Mouse (Mus musculus) myocyte (in vitro differentiated cells): ENCODE data around the gene Fcer1g. TPM values are rescaled to one million over a fixed set of nuclear protein-coding genes. Genes with fewer than 3 reads are reported as not detected.

Experiments used
- H3K27me3 ChIP-seq: one replicate; pipeline ENCODE4 v1.6.1; 2011; ENCODE audit not compliant: control insufficient read depth, insufficient read depth, insufficient read length
- H3K36me3 ChIP-seq: one replicate; pipeline ENCODE4 v1.6.1; 2011; ENCODE audit not compliant: control insufficient read depth, insufficient read depth
- H3K4me2 ChIP-seq: one replicate; pipeline ENCODE4 v1.6.1; 2011; ENCODE audit warnings: low read depth, control low read depth
- H3K4me3 ChIP-seq: one replicate; pipeline ENCODE4 v1.5.1; 2011; ENCODE audit warnings: mild to moderate bottlenecking, control low read depth, moderate library complexity
- H3K79me2 ChIP-seq: one replicate; pipeline ENCODE4 v1.6.1; 2011; ENCODE audit not compliant: control insufficient read depth, insufficient read depth
- H3ac ChIP-seq: one replicate; pipeline ENCODE4 v1.6.1; 2011; ENCODE audit not compliant: control insufficient read depth, insufficient read length
- CEBPB ChIP-seq: IDR thresholded peaks from 2 replicates; pipeline ENCODE4 v1.6.1; 2011; ENCODE audit warnings: mild to moderate bottlenecking, moderate library complexity; ENCODE audit not compliant: poor library complexity, insufficient read depth, severe bottlenecking
- E2F4 ChIP-seq: IDR thresholded peaks from one replicate; pipeline ENCODE4 v1.6.1; 2011; ENCODE audit warnings: mild to moderate bottlenecking, control low read depth, moderate library complexity; ENCODE audit not compliant: insufficient read depth
- MAX ChIP-seq: IDR thresholded peaks from one replicate; pipeline ENCODE4 v1.6.1; 2011; ENCODE audit warnings: low read depth, mild to moderate bottlenecking, control low read depth
- MYOD1 ChIP-seq, 3 experiments: IDR thresholded peaks; one replicate each; pipeline ENCODE4 v1.6.1; 2011; ENCODE audit warnings: control low read depth in 2 of 3, low read depth in 2 of 3, mild to moderate bottlenecking in 2 of 3, moderate library complexity in 1 of 3; ENCODE audit not compliant: insufficient read length in 2 of 3, control insufficient read depth in 1 of 3
- MYOG ChIP-seq, 3 experiments: IDR thresholded peaks; one replicate each; pipeline ENCODE4 v1.6.1; 2011; ENCODE audit warnings: control low read depth in 2 of 3, low read depth in 2 of 3, mild to moderate bottlenecking in 2 of 3; ENCODE audit not compliant: insufficient read length in 2 of 3, control insufficient read depth in 1 of 3, insufficient read depth in 1 of 3
- POLR2A ChIP-seq: IDR thresholded peaks from one replicate; pipeline ENCODE4 v1.6.1; 2011; ENCODE audit warnings: low read depth, mild to moderate bottlenecking, control low read depth, moderate library complexity; ENCODE audit not compliant: insufficient read length
- POLR2AphosphoS2 ChIP-seq: IDR thresholded peaks from one replicate; pipeline ENCODE4 v1.6.1; 2011; ENCODE audit warnings: low read depth, control low read depth; ENCODE audit not compliant: insufficient read length
- REST ChIP-seq: IDR thresholded peaks from one replicate; pipeline ENCODE4 v1.6.1; 2011; ENCODE audit warnings: mild to moderate bottlenecking, control low read depth, moderate library complexity; ENCODE audit not compliant: insufficient read depth, insufficient read length
- SRF ChIP-seq: IDR thresholded peaks from one replicate; pipeline ENCODE4 v1.6.1; 2011; ENCODE audit warnings: low read depth; ENCODE audit not compliant: control insufficient read depth, insufficient read length
- TCF12 ChIP-seq: IDR thresholded peaks from one replicate; pipeline ENCODE4 v1.6.1; 2011; ENCODE audit warnings: mild to moderate bottlenecking, control low read depth; ENCODE audit not compliant: poor library complexity, insufficient read depth, severe bottlenecking
- TCF3 ChIP-seq: IDR thresholded peaks from one replicate; pipeline ENCODE4 v1.6.1; 2011; ENCODE audit warnings: low read depth, control low read depth; ENCODE audit not compliant: insufficient read length
- USF1 ChIP-seq: IDR thresholded peaks from one replicate; pipeline ENCODE4 v1.6.1; 2011; ENCODE audit warnings: low read depth, mild to moderate bottlenecking, control low read depth, moderate library complexity
- polyA plus RNA-seq: library from polyadenylated mRNA; unstranded; fragments of >200 nt; fragmentation: generic; extraction: Trizol; gene quantifications from one replicate; pipeline ENCODE4 v1.2.1, GENCODE M21; 2012; ENCODE audit warnings: missing spikeins

Fcer1g gene
- polyA plus RNA-seq, 1 experiment, result not detected

- H3K4me2 ChIP-seq, result no peak overlapping the region
- peaks cover 3% of the 10 kb centered on the region for H3K79me2 ChIP-seq
Measured at GRCm38 (mm10) chr1:171238463-171238862, 4.3 kb upstream of the Fcer1g start.

GRCm38 (mm10) chr1:171237438-171237837, 3.3 kb upstream of the Fcer1g start:
- H3K4me3 ChIP-seq, result no peak overlapping the region
- H3K4me2 ChIP-seq, result no peak overlapping the region
- H3K36me3 ChIP-seq, result peaks cover 42% of the 10 kb centered on the region
- no peaks in the 10 kb centered on the region for H3K79me2 ChIP-seq
- TF ChIP-seq POLR2AphosphoS2 (no peak), TCF3 (no peak), TCF12 (no peak), MAX (no peak), REST (no peak), USF1 (no peak), SRF (no peak), MYOD1 (IDR thresholded peaks at IDR 0.05; ENCODE audit: control insufficient read depth in 1 of 3, insufficient read length in 2 of 3, low read depth in 2 of 3) (no peak), E2F4 (no peak), POLR2A (no peak), CEBPB (no peak), MYOG (IDR thresholded peaks at IDR 0.05; ENCODE audit: control insufficient read depth in 1 of 3, insufficient read depth in 1 of 3, insufficient read length in 2 of 3, low read depth in 2 of 3) (no peak)
- no peak overlapping the region for H3ac ChIP-seq
- H3K27me3 ChIP-seq, result no peaks in the 10 kb centered on the region

More at GRCm38 (mm10) chr1:171238463-171238862, 4.3 kb upstream of the Fcer1g start:
- Histone ChIP-seq H3K36me3 (peaks cover 35% of the 10 kb centered on the region), H3ac (no peak overlapping the region), H3K27me3 (no peaks in the 10 kb centered on the region), H3K4me3 (no peak overlapping the region)
- TF ChIP-seq CEBPB, result no peak
- TF ChIP-seq E2F4, result no peak
- no peak for TF ChIP-seq TCF12
- no peak for TF ChIP-seq REST
- TF ChIP-seq SRF, result no peak
- TF ChIP-seq MAX, result no peak
- no peak for TF ChIP-seq POLR2AphosphoS2
- no peak for TF ChIP-seq MYOG (IDR thresholded peaks at IDR 0.05; ENCODE audit: control insufficient read depth in 1 of 3, insufficient read depth in 1 of 3, insufficient read length in 2 of 3, low read depth in 2 of 3)

GRCm38 (mm10) chr1:171235791-171236190, 1.6 kb upstream of the Fcer1g start:
- TF ChIP-seq MYOG (IDR thresholded peaks at IDR 0.05; ENCODE audit: control insufficient read depth in 1 of 3, insufficient read depth in 1 of 3, insufficient read length in 2 of 3, low read depth in 2 of 3), result no peak
- no peak for TF ChIP-seq TCF3
- no peak for TF ChIP-seq POLR2A
- TF ChIP-seq MYOD1 (IDR thresholded peaks at IDR 0.05; ENCODE audit: control insufficient read depth in 1 of 3, insufficient read length in 2 of 3, low read depth in 2 of 3), result no peak
- H3K27me3 ChIP-seq, result no peaks in the 10 kb centered on the region
- no peak overlapping the region for H3K4me3 ChIP-seq
- H3K79me2 ChIP-seq, result no peaks in the 10 kb centered on the region
- peaks cover 42% of the 10 kb centered on the region for H3K36me3 ChIP-seq
- H3K4me2 ChIP-seq, result peak overlapping the region; percentile 15
- H3ac ChIP-seq, result no peak overlapping the region

GRCm38 (mm10) chr1:171234538-171234937, 373 bp upstream of the Fcer1g start:
- Histone ChIP-seq H3K79me2 (no peaks in the 10 kb centered on the region), H3K4me3 (no peak overlapping the region), H3K36me3 (peaks cover 42% of the 10 kb centered on the region), H3K4me2 (no peak overlapping the region), H3K27me3 (no peaks in the 10 kb centered on the region), H3ac (no peak overlapping the region)
- TF ChIP-seq MAX, result no peak
- no peak for TF ChIP-seq REST
- TF ChIP-seq TCF12, result no peak
- no peak for TF ChIP-seq MYOG (IDR thresholded peaks at IDR 0.05; ENCODE audit: control insufficient read depth in 1 of 3, insufficient read depth in 1 of 3, insufficient read length in 2 of 3, low read depth in 2 of 3)
- TF ChIP-seq MYOD1 (IDR thresholded peaks at IDR 0.05; ENCODE audit: control insufficient read depth in 1 of 3, insufficient read length in 2 of 3, low read depth in 2 of 3), result no peak
- TF ChIP-seq POLR2A, result no peak

- H3ac ChIP-seq, result no peak overlapping the region
- no peaks in the 10 kb centered on the region for H3K79me2 ChIP-seq
- H3K4me2 ChIP-seq, result no peak overlapping the region
- H3K27me3 ChIP-seq, result no peaks in the 10 kb centered on the region
- TF ChIP-seq SRF, result no peak
- TF ChIP-seq E2F4, result no peak
- TF ChIP-seq CEBPB, result no peak
- TF ChIP-seq TCF3, result no peak
- TF ChIP-seq MYOD1 (IDR thresholded peaks at IDR 0.05; ENCODE audit: control insufficient read depth in 1 of 3, insufficient read length in 2 of 3, low read depth in 2 of 3), result no peak
- no peak for TF ChIP-seq POLR2A
- no peak for TF ChIP-seq USF1
- peak; percentile 10 for TF ChIP-seq POLR2AphosphoS2
- H3K4me3 ChIP-seq, result no peak overlapping the region
- peaks cover 37% of the 10 kb centered on the region for H3K36me3 ChIP-seq
Measured at GRCm38 (mm10) chr1:171232800-171233730, 1.1 kb downstream of the Fcer1g start.
